20 mouse cellular contexts compared by ENCODE assay signal in the genomic region with DNA sequence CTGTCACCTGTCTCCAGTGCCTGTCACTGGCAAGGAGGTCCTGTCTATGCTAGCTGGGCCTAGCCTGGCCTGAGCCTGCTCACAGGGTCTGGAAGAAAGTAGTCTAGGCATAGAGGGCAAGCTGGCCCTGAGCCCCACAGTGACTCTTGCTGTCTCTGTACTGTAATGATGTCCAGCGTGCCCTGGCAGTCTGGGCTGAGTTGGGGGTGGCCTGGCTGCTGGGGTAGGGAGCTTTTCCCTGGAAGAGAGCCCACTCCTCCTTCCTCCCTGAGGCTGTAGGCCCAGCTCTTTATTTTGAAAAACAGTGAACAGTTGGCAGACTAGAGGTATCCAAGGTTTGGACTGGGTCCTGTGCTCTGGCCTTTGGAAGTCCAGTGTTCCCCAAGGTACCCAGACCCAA. TPM values are rescaled to one million over a fixed set of nuclear protein-coding genes. Genes with fewer than 3 reads are reported as not detected.
"Had no signal": no experiment of that assay in that cellular context is flagged by ENCODE, and none has a peak within 500 bp of the region (broad histone marks: within the 10 kb centered on the region; RNA-seq: fewer than 3 reads in every experiment).

No protein-coding gene starts in this region.

- H3K27me3 ChIP-seq: neural tube, embryonic 12.5 days had no signal

- ATAC-seq: midbrain, embryonic 16.5 days had no signal

- H3K9ac ChIP-seq: lung, embryonic 14.5 days; midbrain, embryonic 12.5 days; neural tube, embryonic 12.5 days; stomach, embryonic 15.5 days had no signal

- H3K9me3 ChIP-seq: midbrain, embryonic 12.5 days; neural tube, embryonic 12.5 days; stomach, embryonic 15.5 days had no signal

- H3K4me3 ChIP-seq: midbrain, embryonic 12.5 days; neural tube, embryonic 12.5 days; stomach, embryonic 15.5 days had no signal

- H3K4me1 ChIP-seq: midbrain, embryonic 12.5 days; neural tube, embryonic 12.5 days; stomach, embryonic 15.5 days had no signal

- H3K27ac ChIP-seq: midbrain, embryonic 12.5 days; neural tube, embryonic 12.5 days; stomach, embryonic 15.5 days; stomach, postnatal 0 days had no signal

- DNase-seq: lung, adult 18-20 months; lung, embryonic 14.5 days; lung, postnatal 10 days; lung, postnatal 4 days; midbrain, embryonic 14.5 days; right cerebral cortex, postnatal 14 days; thymus, adult 2 months; thymus, postnatal 25 days; thymus, postnatal 4 days had no signal

- H3K4me2 ChIP-seq: lung, embryonic 14.5 days; midbrain, embryonic 12.5 days; neural tube, embryonic 12.5 days; stomach, embryonic 15.5 days had no signal

RNA-seq across cellular contexts. Expression of a gene that starts 47.9 kb away (rescaled TPM):
- total RNA-seq: megakaryocyte-erythroid progenitor cell, adult 5-6 weeks; neutrophil, adult 5-6 weeks had no signal
- polyA plus RNA-seq: midbrain, embryonic 12.5 days; midbrain, embryonic 14.5 days; midbrain, embryonic 16.5 days; neural tube, embryonic 12.5 days; neural tube, embryonic 14.5 days had no signal

RNA-seq across cellular contexts. Expression of a gene that starts 50.9 kb away (rescaled TPM):
- total RNA-seq: megakaryocyte, adult 5-6 weeks; megakaryocyte-erythroid progenitor cell, adult 5-6 weeks; neutrophil, adult 5-6 weeks had no signal
- polyA plus RNA-seq: midbrain, embryonic 14.5 days; midbrain, embryonic 16.5 days; testis, adult 2 months; urinary bladder, adult 2 months had no signal
